Mouse (Mus musculus): ENCODE data around the gene Dlg2. TPM values are rescaled to one million over a fixed set of nuclear protein-coding genes. Genes with fewer than 3 reads are reported as not detected.
"Not testable (repeated sequence)": the region's sequence is repeated elsewhere in the genome, so short reads cannot be mapped to it uniquely, and the experiment has no call there.

Dlg2 gene
- polyA plus RNA-seq, 1 experiment from 2014 or later = 4.3 TPM

GRCm38 (mm10) chr7:90876796-90877195, 400.3 kb downstream of the Dlg2 start:
- H3K27me3 ChIP-seq (ENCODE audit: control insufficient read depth, insufficient read depth, low read length); H3K27ac ChIP-seq (ENCODE audit: low read length); H3K4me1 ChIP-seq (ENCODE audit: control insufficient read depth, insufficient read depth, low read length); H3K4me3 ChIP-seq (replicated peaks; ENCODE audit: low read length); H3K36me3 ChIP-seq (ENCODE audit: control insufficient read depth, insufficient read depth, low read length); H3K9ac ChIP-seq (ENCODE audit: low read length); H3K9me3 ChIP-seq (replicated peaks; ENCODE audit: control insufficient read depth, low read length); H3K4me2 ChIP-seq (ENCODE audit: low read depth, low read length); ATAC-seq (ENCODE audit: insufficient read depth, low FRiP score): not testable (repeated sequence)
- 68% methylated on average over 4 of the region's 4 CpGs for whole genome bisulfite sequencing

- Histone ChIP-seq H3K27me3 (ENCODE audit: control insufficient read depth, insufficient read depth, low read length) (no peaks in the 10 kb centered on the region), H3K4me2 (ENCODE audit: low read depth, low read length) (no peak overlapping the region), H3K9ac (ENCODE audit: low read length) (no peak overlapping the region), H3K4me3 (replicated peaks; ENCODE audit: low read length) (no peak overlapping the region), H3K36me3 (ENCODE audit: control insufficient read depth, insufficient read depth, low read length) (no peaks in the 10 kb centered on the region), H3K27ac (ENCODE audit: low read length) (no peak overlapping the region), H3K4me1 (ENCODE audit: control insufficient read depth, insufficient read depth, low read length) (0 out of 2 replicates have a peak, but pooled peaks cover 3% of the 10 kb centered on the region), H3K9me3 (replicated peaks; ENCODE audit: control insufficient read depth, low read length) (no peaks in the 10 kb centered on the region)
- WGBS = 45% methylated on average over 3 of the region's 3 CpGs
- no peak for ATAC-seq (ENCODE audit: insufficient read depth, low FRiP score)
These were observed 406.3 kb downstream of the Dlg2 start for GRCm38 (mm10) chr7:90882740-90883139.

GRCm38 (mm10) chr7:90886396-90887006, 410.0 kb downstream of the Dlg2 start:
- ATAC-seq (ENCODE audit: insufficient read depth, low FRiP score) = no peak
- Histone ChIP-seq H3K27me3 (ENCODE audit: control insufficient read depth, insufficient read depth, low read length) (no peaks in the 10 kb centered on the region), H3K36me3 (ENCODE audit: control insufficient read depth, insufficient read depth, low read length) (no peaks in the 10 kb centered on the region), H3K9me3 (replicated peaks; ENCODE audit: control insufficient read depth, low read length) (no peaks in the 10 kb centered on the region), H3K27ac (ENCODE audit: low read length) (no peak overlapping the region), H3K4me1 (ENCODE audit: control insufficient read depth, insufficient read depth, low read length) (0 out of 2 replicates have a peak, but pooled peaks cover 3% of the 10 kb centered on the region), H3K4me3 (replicated peaks; ENCODE audit: low read length) (peak overlapping the region; percentile 39), H3K4me2 (ENCODE audit: low read depth, low read length) (peak overlapping the region; percentile 70), H3K9ac (ENCODE audit: low read length) (0 out of 2 replicates have a peak overlapping the region, but pooled peaks have one; percentile 18)
- WGBS = under 1% methylated on average over 13 of the region's 13 CpGs

- Histone ChIP-seq H3K27me3 (ENCODE audit: control insufficient read depth, insufficient read depth, low read length) (no peaks in the 10 kb centered on the region), H3K9me3 (replicated peaks; ENCODE audit: control insufficient read depth, low read length) (no peaks in the 10 kb centered on the region), H3K4me2 (ENCODE audit: low read depth, low read length) (peak overlapping the region; percentile 70), H3K36me3 (ENCODE audit: control insufficient read depth, insufficient read depth, low read length) (no peaks in the 10 kb centered on the region), H3K4me3 (replicated peaks; ENCODE audit: low read length) (peak overlapping the region; percentile 39), H3K9ac (ENCODE audit: low read length) (peak overlapping the region; percentile 46), H3K4me1 (ENCODE audit: control insufficient read depth, insufficient read depth, low read length) (0 out of 2 replicates have a peak, but pooled peaks cover 3% of the 10 kb centered on the region), H3K27ac (ENCODE audit: low read length) (no peak overlapping the region)
- ATAC-seq (ENCODE audit: insufficient read depth, low FRiP score) = 0 out of 2 replicates have a peak, but pooled peaks have one; percentile 33
- WGBS = under 1% methylated on average over 21 of the region's 21 CpGs
These were observed 410.7 kb downstream of the Dlg2 start for GRCm38 (mm10) chr7:90887007-90887720.

- 71% methylated on average over 4 of the region's 4 CpGs for WGBS
These were observed 451.0 kb downstream of the Dlg2 start for GRCm38 (mm10) chr7:90927441-90927840.

GRCm38 (mm10) chr7:90940726-90941125, 464.3 kb downstream of the Dlg2 start:
- WGBS = 88% methylated on average over 5 of the region's 5 CpGs
- Histone ChIP-seq H3K9me3 (replicated peaks; ENCODE audit: control insufficient read depth, low read length) (no peaks in the 10 kb centered on the region), H3K4me2 (ENCODE audit: low read depth, low read length) (no peak overlapping the region), H3K9ac (ENCODE audit: low read length) (no peak overlapping the region), H3K27me3 (ENCODE audit: control insufficient read depth, insufficient read depth, low read length) (no peaks in the 10 kb centered on the region), H3K4me3 (replicated peaks; ENCODE audit: low read length) (no peak overlapping the region), H3K27ac (ENCODE audit: low read length) (no peak overlapping the region), H3K4me1 (ENCODE audit: control insufficient read depth, insufficient read depth, low read length) (no peaks in the 10 kb centered on the region), H3K36me3 (ENCODE audit: control insufficient read depth, insufficient read depth, low read length) (no peaks in the 10 kb centered on the region)
- ATAC-seq (ENCODE audit: insufficient read depth, low FRiP score) = no peak

More at GRCm38 (mm10) chr7:90927441-90927840, 451.0 kb downstream of the Dlg2 start:
- no peak overlapping the region for H3K4me3 ChIP-seq (replicated peaks; ENCODE audit: low read length)
- no peaks in the 10 kb centered on the region for H3K27me3 ChIP-seq (ENCODE audit: control insufficient read depth, insufficient read depth, low read length)
- no peaks in the 10 kb centered on the region for H3K4me1 ChIP-seq (ENCODE audit: control insufficient read depth, insufficient read depth, low read length)
- no peaks in the 10 kb centered on the region for H3K36me3 ChIP-seq (ENCODE audit: control insufficient read depth, insufficient read depth, low read length)
- H3K4me2 ChIP-seq (ENCODE audit: low read depth, low read length) = no peak overlapping the region
- no peak overlapping the region for H3K9ac ChIP-seq (ENCODE audit: low read length)
- no peak overlapping the region for H3K27ac ChIP-seq (ENCODE audit: low read length)
- no peaks in the 10 kb centered on the region for H3K9me3 ChIP-seq (replicated peaks; ENCODE audit: control insufficient read depth, low read length)
- no peak for ATAC-seq (ENCODE audit: insufficient read depth, low FRiP score)

GRCm38 (mm10) chr7:90947073-90947472, 470.6 kb downstream of the Dlg2 start:
- WGBS = 61% methylated on average over 8 of the region's 8 CpGs
- Histone ChIP-seq H3K36me3 (ENCODE audit: control insufficient read depth, insufficient read depth, low read length) (no peaks in the 10 kb centered on the region), H3K27ac (ENCODE audit: low read length) (no peak overlapping the region), H3K9ac (ENCODE audit: low read length) (no peak overlapping the region), H3K4me3 (replicated peaks; ENCODE audit: low read length) (no peak overlapping the region), H3K27me3 (ENCODE audit: control insufficient read depth, insufficient read depth, low read length) (no peaks in the 10 kb centered on the region), H3K4me2 (ENCODE audit: low read depth, low read length) (no peak overlapping the region), H3K4me1 (ENCODE audit: control insufficient read depth, insufficient read depth, low read length) (no peaks in the 10 kb centered on the region), H3K9me3 (replicated peaks; ENCODE audit: control insufficient read depth, low read length) (no peaks in the 10 kb centered on the region)
- ATAC-seq (ENCODE audit: insufficient read depth, low FRiP score) = no peak

GRCm38 (mm10) chr7:90949212-90949611, 472.7 kb downstream of the Dlg2 start:
- WGBS = 91% methylated on average over 5 of the region's 5 CpGs
- H3K27ac ChIP-seq (ENCODE audit: low read length) = no peak overlapping the region
- H3K9ac ChIP-seq (ENCODE audit: low read length) = no peak overlapping the region

GRCm38 (mm10) chr7:90977241-90977640, 500.8 kb downstream of the Dlg2 start:
- ATAC-seq (ENCODE audit: insufficient read depth, low FRiP score) = no peak
- Histone ChIP-seq H3K4me3 (replicated peaks; ENCODE audit: low read length) (no peak overlapping the region), H3K9me3 (replicated peaks; ENCODE audit: control insufficient read depth, low read length) (no peaks in the 10 kb centered on the region), H3K36me3 (ENCODE audit: control insufficient read depth, insufficient read depth, low read length) (no peaks in the 10 kb centered on the region), H3K27me3 (ENCODE audit: control insufficient read depth, insufficient read depth, low read length) (no peaks in the 10 kb centered on the region), H3K9ac (ENCODE audit: low read length) (no peak overlapping the region), H3K4me2 (ENCODE audit: low read depth, low read length) (no peak overlapping the region), H3K4me1 (ENCODE audit: control insufficient read depth, insufficient read depth, low read length) (no peaks in the 10 kb centered on the region), H3K27ac (ENCODE audit: low read length) (no peak overlapping the region)

More at GRCm38 (mm10) chr7:90949212-90949611, 472.7 kb downstream of the Dlg2 start:
- H3K4me1 ChIP-seq (ENCODE audit: control insufficient read depth, insufficient read depth, low read length) = no peaks in the 10 kb centered on the region
- no peaks in the 10 kb centered on the region for H3K27me3 ChIP-seq (ENCODE audit: control insufficient read depth, insufficient read depth, low read length)
- ATAC-seq (ENCODE audit: insufficient read depth, low FRiP score) = no peak
- H3K4me3 ChIP-seq (replicated peaks; ENCODE audit: low read length) = no peak overlapping the region
- H3K36me3 ChIP-seq (ENCODE audit: control insufficient read depth, insufficient read depth, low read length) = no peaks in the 10 kb centered on the region
- no peak overlapping the region for H3K4me2 ChIP-seq (ENCODE audit: low read depth, low read length)
- no peaks in the 10 kb centered on the region for H3K9me3 ChIP-seq (replicated peaks; ENCODE audit: control insufficient read depth, low read length)
